Mouse (Mus musculus): ENCODE measurements around the gene Klhl5.

DNA sequence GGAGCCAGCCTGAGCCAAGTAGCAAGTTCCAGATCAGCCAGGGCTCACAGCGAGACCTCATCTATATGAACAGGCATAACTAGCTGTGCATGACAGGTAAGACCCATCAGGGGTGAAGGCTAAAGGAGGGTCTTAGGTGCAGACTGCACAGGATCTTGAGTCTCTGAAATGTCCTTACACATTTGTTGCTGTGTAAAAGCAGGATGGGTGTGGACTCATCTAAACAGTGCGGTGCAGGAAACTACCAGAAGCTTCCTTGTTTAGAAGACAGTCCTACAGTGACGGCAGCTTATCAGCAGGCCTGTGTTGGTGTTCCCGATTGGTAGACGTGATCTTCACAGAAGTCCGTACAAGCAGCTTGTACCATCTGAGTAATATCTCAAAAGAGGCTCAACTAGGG, 6.0 kb downstream of the Klhl5 start:
- no peak for TF ChIP-seq CTCF (IDR thresholded peaks at IDR 0.05; ENCODE audit: control insufficient read depth, insufficient read depth, insufficient read length)
- no peak for TF ChIP-seq USF1 (IDR thresholded peaks at IDR 0.05; ENCODE audit: low read depth)
- no peak for TF ChIP-seq MAX (IDR thresholded peaks at IDR 0.05)
- TF ChIP-seq MYOD1 (IDR thresholded peaks at IDR 0.05; ENCODE audit: control insufficient read depth, insufficient read length, low read depth): no peak
- no peak for TF ChIP-seq FOSL1 (IDR thresholded peaks at IDR 0.05; ENCODE audit: insufficient read depth, low read length, poor library complexity, severe bottlenecking)

Measured in C2C12 (cell line).